Mouse (Mus musculus) small intestine, adult 2 months (tissue): Measurements from ENCODE around the gene Tpst2.

Experiments used
- CTCF ChIP-seq: fragments of 200-500 bp; IDR thresholded peaks from 2 replicates; pipeline ENCODE4 v1.5.1; 2012; ENCODE audit warnings: low read depth, mild to moderate bottlenecking, control low read depth, inconsistent platforms, low read length, moderate library complexity, mixed read lengths; ENCODE audit not compliant: insufficient replicate concordance, insufficient read length; ENCODE audit errors: extremely low read depth
- POLR2A ChIP-seq: fragments of 200-500 bp; IDR thresholded peaks from 2 replicates; pipeline ENCODE4 v1.6.1; 2012; ENCODE audit warnings: low read depth, mild to moderate bottlenecking, control low read depth, inconsistent platforms, low read length, moderate library complexity

GRCm38 (mm10) chr5:112302310-112302709 is 25.8 kb downstream of the Tpst2 start:
- TF ChIP-seq CTCF: no peak
- no peak for TF ChIP-seq POLR2A
